Mouse (Mus musculus) spleen, adult 2 months (tissue): Measurements from ENCODE around the gene Stx8.

ENCODE experiments used
- CTCF ChIP-seq: fragments of 200-500 bp; IDR thresholded peaks from 2 replicates; pipeline ENCODE4 v1.5.1; 2011; ENCODE audit warnings: mild to moderate bottlenecking, inconsistent platforms; ENCODE audit not compliant: insufficient read depth, insufficient read length, insufficient replicate concordance; ENCODE audit errors: extremely low read depth
- POLR2A ChIP-seq: fragments of 200-500 bp; IDR thresholded peaks from 2 replicates; pipeline ENCODE4 v1.6.1; 2011; ENCODE audit warnings: low read depth, low read length, inconsistent platforms

DNA sequence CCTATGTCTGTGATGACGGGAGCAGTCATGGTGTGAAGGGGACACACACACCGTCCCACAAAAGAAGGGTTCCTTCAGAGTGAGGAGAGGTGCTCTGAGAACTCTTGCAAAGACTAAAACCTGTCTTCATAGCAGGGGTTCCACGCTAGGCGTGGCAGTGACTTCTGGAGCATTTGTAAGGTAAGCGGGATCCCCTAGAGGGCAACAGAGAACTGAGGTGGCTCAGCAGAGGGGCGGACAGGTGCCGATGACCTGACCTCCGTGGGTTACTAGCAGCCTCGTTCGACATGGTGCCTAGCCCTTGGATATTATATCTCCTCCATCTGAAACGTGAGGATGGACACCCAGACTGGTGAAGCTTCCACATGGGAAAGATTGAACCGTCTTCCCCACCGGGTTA, 257.1 kb downstream of the Stx8 start:
- TF ChIP-seq CTCF: no peak
- no peak for TF ChIP-seq POLR2A
